Mouse (Mus musculus) ES-E14 (cell line): ENCODE data around the gene Fkbp7.

Experiments
- MAFK ChIP-seq: IDR thresholded peaks from 2 replicates; pipeline ENCODE4 v1.6.1; 2014; ENCODE audit warnings: mild to moderate bottlenecking, low read depth, low read length, inconsistent platforms; ENCODE audit not compliant: insufficient read depth
- ZC3H11A ChIP-seq: IDR thresholded peaks from 2 replicates; pipeline ENCODE4 v1.6.1; 2012; ENCODE audit warnings: low read depth, mild to moderate bottlenecking, inconsistent platforms, low read length, borderline replicate concordance
- ZNF384 ChIP-seq: IDR thresholded peaks from 2 replicates; pipeline ENCODE4 v1.6.1; 2012; ENCODE audit warnings: low read depth, low read length, inconsistent platforms

DNA sequence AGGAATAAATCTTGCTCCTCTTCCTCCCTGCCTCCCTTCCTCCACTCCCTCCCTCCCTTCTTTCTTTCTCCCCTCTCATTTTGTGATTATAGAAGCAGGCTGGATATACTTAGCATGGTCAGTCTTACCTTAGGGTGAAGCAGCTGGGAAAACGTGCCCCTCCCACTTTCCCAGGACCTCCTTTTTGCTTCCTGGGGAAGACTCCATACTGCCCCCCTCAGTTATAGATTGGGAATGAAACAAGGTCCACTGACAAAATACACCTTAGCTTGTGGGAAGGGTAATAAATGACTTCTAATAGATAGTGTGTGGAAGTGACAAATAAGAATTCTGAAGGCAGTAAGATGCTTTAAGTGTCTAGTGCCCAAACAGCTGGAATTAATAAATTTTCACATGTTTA, 16.9 kb downstream of the Fkbp7 start:
- TF ChIP-seq MAFK (no peak), ZC3H11A (no peak), ZNF384 (no peak)
